Mouse (Mus musculus) limb, embryonic 10.5 days (tissue): Measurements from ENCODE around the gene Ryr2. TPM values are rescaled to one million over a fixed set of nuclear protein-coding genes. Genes with fewer than 3 reads are reported as not detected.
A peak's percentile ranks its signal among the peaks of the same experiment; 100 is the strongest.
"Not testable (repeated sequence)": the region's sequence is repeated elsewhere in the genome, so short reads cannot be mapped to it uniquely, and the experiment has no call there.

Experiments
- DNase-seq: peaks from one replicate; pipeline ENCODE4 v3.0.0-alpha.2; 2017; ENCODE audit warnings: low spot score
- H3K27ac ChIP-seq: fragments of 300-500 bp; sonication (generic); 2 replicates; pipeline ENCODE4 v1.5.1; 2016; ENCODE audit warnings: mild to moderate bottlenecking
- H3K27me3 ChIP-seq: fragments of 300-500 bp; sonication (generic); 2 replicates; pipeline ENCODE4 v1.6.1; 2016; ENCODE audit warnings: low read depth, mild to moderate bottlenecking; ENCODE audit not compliant: poor library complexity, severe bottlenecking
- H3K36me3 ChIP-seq: fragments of 300-500 bp; sonication (generic); 2 replicates; pipeline ENCODE4 v1.6.1; 2016; ENCODE audit warnings: mild to moderate bottlenecking, moderate library complexity
- H3K4me1 ChIP-seq: fragments of 300-500 bp; sonication (generic); 2 replicates; pipeline ENCODE4 v1.6.1; 2016
- H3K4me3 ChIP-seq: fragments of 300-500 bp; sonication (generic); 2 replicates; pipeline ENCODE4 v1.5.1; 2016; ENCODE audit warnings: mild to moderate bottlenecking, moderate library complexity
- H3K9me3 ChIP-seq: fragments of 300-500 bp; sonication (generic); replicated peaks from 2 replicates; pipeline ENCODE4 v1.6.1; 2016; ENCODE audit warnings: mild to moderate bottlenecking
- WGBS: fragments of 180-500 bp; shearing (Covaris S2); methylation state at CpG from one replicate; pipeline ENCODE4 v1.1.7; 2016; 5-methylcytosine and 5-hydroxymethylcytosine counted together
- polyA plus RNA-seq: library from polyadenylated mRNA; unstranded; fragments of >200 nt; fragmentation: Nextera tagmentation; extraction: Ambion mirVana; gene quantifications from 2 replicates; pipeline ENCODE4 v1.2.1, GENCODE M21; 2016

The Ryr2 gene
- 0.19 and 0.43 TPM in 2 replicates for polyA plus RNA-seq

DNA sequence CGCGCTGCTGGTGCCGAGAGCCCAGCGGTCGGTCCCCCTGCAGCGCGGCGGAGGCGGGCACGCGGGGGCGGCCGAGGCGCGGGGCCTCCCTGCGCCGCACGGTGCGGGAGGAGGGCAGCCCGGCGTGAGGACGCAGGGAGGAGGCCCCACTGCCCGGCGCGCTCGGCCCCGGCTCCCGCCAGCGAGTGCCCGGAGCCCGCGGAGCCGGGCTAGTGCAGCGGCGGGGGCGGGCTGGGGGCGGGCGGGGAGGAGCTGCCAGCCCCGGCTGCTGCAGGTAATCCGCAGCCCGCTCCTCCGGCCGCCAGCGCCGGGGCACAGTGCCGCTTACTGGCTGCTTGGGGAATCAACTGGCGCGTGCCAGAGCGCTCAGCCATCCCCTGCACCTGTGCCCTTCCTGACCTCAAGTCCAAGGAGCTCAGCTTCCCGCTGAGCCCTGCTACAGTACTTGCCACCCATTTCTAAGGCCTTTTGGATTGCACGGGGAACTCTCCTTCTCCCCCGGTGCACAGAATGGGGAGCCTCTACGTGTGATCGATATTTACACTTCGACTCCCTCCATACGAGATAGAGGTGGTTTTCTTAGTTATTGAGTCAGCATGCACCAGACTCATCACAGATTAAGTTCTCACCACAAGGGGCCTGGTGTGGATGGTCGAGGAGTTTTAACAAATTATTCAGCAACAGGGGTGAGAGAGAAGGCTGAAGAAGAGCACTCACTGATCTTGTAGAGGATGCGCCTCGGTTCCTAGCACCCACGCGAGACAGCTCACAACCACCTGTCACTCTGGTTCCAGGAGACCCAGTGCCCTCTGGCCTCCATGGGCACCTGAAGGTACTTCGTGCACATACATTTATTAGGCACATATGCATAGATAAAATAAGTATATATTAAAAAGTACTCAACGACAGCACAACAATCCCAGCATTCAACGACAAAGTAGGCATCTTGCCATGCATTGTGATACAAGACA, at the start of gene Ryr2:
TSS of gene Ryr2 (minus strand) at position 284 of the 971 bp plus-strand sequence.
- H3K27me3 ChIP-seq = peaks cover 54% of the 10 kb centered on the region
- WGBS = 10% methylated on average over 47 of the region's 64 CpGs
- no peaks in the 10 kb centered on the region for H3K36me3 ChIP-seq
- DNase-seq = peak; percentile 87
- no peaks in the 10 kb centered on the region for H3K9me3 ChIP-seq
- H3K27ac ChIP-seq = peak within 1 kb of the TSS; percentile 78
- peaks cover 13% of the 10 kb centered on the region for H3K4me1 ChIP-seq
- H3K4me3 ChIP-seq = peak within 1 kb of the TSS; percentile 75

DNA sequence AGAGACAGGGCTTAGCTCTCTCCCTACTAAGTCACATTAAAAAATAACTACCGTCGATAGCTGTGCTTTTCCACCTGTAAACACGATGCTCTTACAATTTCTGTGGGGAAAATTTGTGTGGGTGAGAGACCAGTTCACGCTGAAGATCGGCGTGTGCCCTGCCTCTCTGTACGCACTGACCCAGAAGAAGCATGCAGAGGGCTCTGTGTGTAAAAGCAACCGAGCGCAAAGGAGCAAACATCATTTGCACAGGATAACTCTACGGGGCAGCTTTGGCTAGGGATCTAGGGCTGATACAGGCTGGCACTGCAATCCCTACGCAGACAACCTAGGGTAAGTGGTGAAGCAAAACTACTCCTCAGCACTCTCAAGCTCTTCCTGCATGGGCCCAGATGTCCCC, 47.2 kb upstream of the Ryr2 start:
- Histone ChIP-seq H3K36me3 (no peaks in the 10 kb centered on the region), H3K27ac (no peak overlapping the region), H3K9me3 (no peaks in the 10 kb centered on the region), H3K27me3 (no peaks in the 10 kb centered on the region), H3K4me1 (no peaks in the 10 kb centered on the region), H3K4me3 (no peak overlapping the region)
- DNase-seq = no peak
- 88% methylated on average over 11 of the region's 11 CpGs for WGBS

DNA sequence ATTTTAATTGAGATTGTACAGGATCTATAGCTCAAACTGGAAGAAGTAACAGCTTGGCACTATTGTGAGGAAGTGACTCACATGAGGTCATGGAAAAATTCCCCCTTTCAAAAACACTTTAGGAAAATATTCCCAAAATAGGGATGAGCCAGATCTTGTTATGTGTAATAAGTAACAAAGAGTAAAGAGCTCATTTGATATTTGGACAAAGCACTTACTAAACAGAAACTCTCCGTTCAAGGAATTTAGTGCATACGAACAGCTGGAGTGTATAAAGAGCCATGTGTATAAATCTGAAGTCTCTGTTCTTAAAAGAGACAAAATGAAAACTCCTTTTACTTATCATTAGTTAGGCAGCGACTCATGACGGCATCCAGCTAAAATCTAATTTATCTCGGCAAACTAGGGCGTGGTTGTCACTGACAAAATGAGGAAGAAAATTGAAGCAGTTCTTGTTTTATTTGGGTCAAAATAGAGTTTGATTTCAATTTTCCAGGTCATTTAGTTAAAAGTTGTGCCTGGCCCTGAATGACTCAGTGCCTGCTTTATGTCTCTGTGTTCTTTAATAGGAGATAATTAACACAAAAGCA, 40.3 kb upstream of the Ryr2 start:
- no peaks in the 10 kb centered on the region for H3K9me3 ChIP-seq
- no peaks in the 10 kb centered on the region for H3K4me1 ChIP-seq
- DNase-seq = no peak
- no peaks in the 10 kb centered on the region for H3K27me3 ChIP-seq
- WGBS = 94% methylated on average over 6 of the region's 6 CpGs
- H3K36me3 ChIP-seq = no peaks in the 10 kb centered on the region
- no peak overlapping the region for H3K27ac ChIP-seq
- H3K4me3 ChIP-seq = no peak overlapping the region

DNA sequence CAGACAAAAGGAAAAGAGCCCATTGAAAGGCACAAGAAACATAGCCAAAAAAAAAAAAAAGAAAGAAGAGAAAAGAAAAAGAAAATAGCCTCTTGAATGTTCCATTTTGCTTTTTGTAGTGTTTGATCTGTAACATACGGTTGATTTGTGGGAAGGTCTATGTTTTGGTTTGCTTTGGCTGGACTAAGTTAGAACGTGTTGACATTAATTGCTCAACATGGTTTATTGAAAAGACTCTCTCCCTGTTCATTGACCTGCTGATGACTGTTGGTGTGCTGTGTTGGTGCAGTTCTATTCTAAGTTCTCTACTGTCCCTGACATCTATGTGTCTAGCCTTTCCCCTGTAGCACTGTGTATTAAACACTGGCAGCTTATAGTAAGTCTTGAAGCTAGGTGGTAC, 39.7 kb upstream of the Ryr2 start:
- Histone ChIP-seq H3K36me3 (no peaks in the 10 kb centered on the region), H3K4me1 (no peaks in the 10 kb centered on the region), H3K27ac (no peak overlapping the region), H3K27me3 (no peaks in the 10 kb centered on the region), H3K4me3 (no peak overlapping the region), H3K9me3 (no peaks in the 10 kb centered on the region)
- DNase-seq = no peak
- 86% methylated on average over 2 of the region's 2 CpGs for WGBS

DNA sequence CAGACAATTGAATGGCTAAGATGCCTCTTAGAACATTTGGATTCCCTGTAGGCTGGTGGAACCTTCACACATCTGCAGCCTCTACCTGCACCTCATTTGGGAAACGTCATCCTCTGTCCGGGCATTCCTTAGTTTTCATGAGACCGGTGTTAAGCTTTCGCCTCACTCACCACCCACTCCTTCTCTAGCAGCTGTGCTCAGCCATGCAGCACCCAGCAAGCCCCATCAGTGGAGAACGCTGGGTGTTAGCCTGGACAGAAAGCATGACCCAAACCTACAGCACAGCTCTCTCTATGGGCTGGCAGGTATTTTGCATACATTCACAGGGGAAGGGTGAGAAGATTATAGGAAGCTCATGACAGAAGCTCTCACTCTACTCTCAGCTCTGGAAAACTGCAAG, 36.6 kb upstream of the Ryr2 start:
- no peaks in the 10 kb centered on the region for H3K4me1 ChIP-seq
- H3K27ac ChIP-seq = no peak overlapping the region
- no peak for DNase-seq
- H3K9me3 ChIP-seq = no peaks in the 10 kb centered on the region
- H3K36me3 ChIP-seq = no peaks in the 10 kb centered on the region
- H3K4me3 ChIP-seq = no peak overlapping the region
- 86% methylated on average over 5 of the region's 5 CpGs for WGBS
- H3K27me3 ChIP-seq = no peaks in the 10 kb centered on the region

DNA sequence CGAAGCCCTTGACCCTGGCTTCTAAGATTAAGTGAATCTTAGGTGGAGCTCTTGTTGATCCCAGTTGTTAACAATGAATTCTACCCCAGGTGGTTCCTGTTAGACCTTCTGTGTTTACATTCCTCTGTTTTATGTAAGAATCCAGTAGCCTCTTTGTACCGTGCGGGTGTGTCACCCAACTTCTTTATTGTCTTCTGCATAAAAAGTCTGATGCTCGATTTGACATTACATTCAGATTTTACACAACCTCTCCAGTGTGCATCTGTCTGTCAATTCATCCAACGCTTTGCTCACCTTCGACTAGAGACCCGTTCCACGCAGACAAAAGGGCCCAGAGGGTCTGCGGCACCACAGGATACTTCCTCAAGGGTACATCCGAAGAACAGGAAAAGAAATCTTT, 29.7 kb upstream of the Ryr2 start:
- H3K27me3 ChIP-seq, H3K4me1 ChIP-seq, DNase-seq, H3K9me3 ChIP-seq, H3K27ac ChIP-seq, H3K4me3 ChIP-seq, H3K36me3 ChIP-seq: not testable (repeated sequence)
- 94% methylated on average over 10 of the region's 10 CpGs for WGBS

DNA sequence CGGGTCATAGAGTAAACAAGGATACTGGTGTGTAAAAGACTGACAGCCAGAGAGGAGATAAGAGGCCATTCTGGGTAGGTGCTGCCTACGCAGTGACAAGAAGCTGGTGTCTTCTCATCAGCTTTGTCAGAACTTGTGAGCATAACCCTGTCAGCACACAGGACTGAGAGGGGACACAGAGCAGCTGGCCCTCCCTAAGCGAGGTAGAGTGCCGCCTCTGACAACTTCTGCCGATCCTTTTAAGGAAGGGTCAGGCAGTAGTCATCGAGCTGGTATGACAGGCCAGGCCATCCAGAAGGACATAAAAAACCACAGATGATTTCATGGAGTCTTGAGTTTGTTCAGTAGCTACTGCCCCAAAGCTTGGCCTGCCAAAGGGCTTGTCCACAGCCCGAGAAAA, 26.8 kb upstream of the Ryr2 start:
- DNase-seq = no peak
- Histone ChIP-seq H3K36me3 (no peaks in the 10 kb centered on the region), H3K4me1 (no peaks in the 10 kb centered on the region), H3K27me3 (no peaks in the 10 kb centered on the region), H3K27ac (no peak overlapping the region), H3K9me3 (no peaks in the 10 kb centered on the region), H3K4me3 (no peak overlapping the region)
- 71% methylated on average over 7 of the region's 7 CpGs for WGBS

DNA sequence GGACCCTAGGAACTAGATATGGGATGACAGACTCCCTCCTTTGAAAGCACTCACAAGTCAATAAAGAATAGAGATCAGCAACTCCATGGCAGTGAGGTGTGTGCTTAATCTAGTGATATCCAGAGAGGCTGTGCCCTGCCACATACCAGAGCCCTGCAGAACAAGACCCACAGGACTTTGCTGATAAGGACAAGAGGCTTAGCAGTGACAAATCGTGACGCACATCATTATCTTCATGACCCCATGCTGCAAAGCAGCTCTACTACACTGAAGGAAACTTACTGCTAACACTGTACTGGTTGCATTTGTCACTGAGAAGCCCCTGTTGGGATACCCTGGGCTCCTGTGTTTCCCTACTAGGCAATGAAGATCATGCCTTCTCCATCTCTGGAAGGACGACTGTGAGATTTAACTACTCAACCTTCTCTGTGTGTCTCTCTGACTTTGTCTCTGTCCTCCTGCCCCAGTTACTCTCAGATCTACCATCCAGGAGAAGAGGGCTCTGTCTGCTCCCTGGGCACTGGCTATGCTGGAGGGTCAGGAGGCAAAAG, 25.5 kb upstream of the Ryr2 start:
- no peak overlapping the region for H3K27ac ChIP-seq
- WGBS = 80% methylated on average over 3 of the region's 3 CpGs
- H3K36me3 ChIP-seq = no peaks in the 10 kb centered on the region
- H3K27me3 ChIP-seq = no peaks in the 10 kb centered on the region
- DNase-seq = no peak
- H3K4me1 ChIP-seq = no peaks in the 10 kb centered on the region
- H3K4me3 ChIP-seq = no peak overlapping the region
- H3K9me3 ChIP-seq = no peaks in the 10 kb centered on the region

DNA sequence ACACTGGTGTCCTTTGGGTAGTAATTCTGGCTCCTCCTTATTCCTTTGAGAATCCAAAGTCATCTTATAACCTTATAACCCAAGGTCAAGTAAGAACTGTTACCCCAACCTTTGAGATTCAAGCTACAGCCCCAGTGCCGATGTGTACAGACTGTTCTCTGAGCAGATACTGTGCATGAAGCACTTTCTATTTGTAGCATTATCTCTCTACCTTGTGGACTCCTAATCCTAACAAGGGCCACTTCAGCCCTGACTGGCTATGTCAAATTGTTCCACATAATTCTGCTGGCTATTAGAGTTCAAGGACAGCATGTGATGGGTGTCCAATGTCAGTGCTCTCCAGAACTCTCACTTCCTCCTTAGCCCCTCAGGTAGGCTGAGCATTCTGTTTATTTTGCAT, 22.4 kb upstream of the Ryr2 start:
- WGBS = 95% methylated on average over 1 of the region's 1 CpGs
- H3K27ac ChIP-seq = no peak overlapping the region

DNA sequence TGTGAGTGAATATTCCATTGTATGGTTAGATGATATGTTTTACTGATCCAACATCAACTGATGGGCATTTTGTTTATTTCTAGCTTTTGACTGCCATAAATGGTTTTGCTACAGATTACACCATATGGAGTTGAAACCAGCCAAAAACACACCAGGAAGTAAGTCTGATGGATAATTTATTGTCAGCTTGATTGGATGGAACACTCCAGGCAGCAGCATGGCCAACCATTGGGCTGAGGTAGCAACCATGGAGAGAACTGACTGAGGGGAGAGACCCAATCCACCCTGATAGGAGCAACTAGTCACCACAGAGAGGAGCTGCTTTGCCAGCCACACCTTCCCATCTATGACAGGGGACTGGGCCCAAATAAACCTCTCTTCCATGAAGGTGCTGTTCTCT, 19.4 kb upstream of the Ryr2 start:
- Histone ChIP-seq H3K27ac (no peak overlapping the region), H3K4me3 (no peak overlapping the region), H3K27me3 (no peaks in the 10 kb centered on the region), H3K4me1 (no peaks in the 10 kb centered on the region), H3K36me3 (no peaks in the 10 kb centered on the region), H3K9me3 (no peaks in the 10 kb centered on the region)
- no peak for DNase-seq

More for the DNA sequence above, 22.4 kb upstream of the Ryr2 start:
- Histone ChIP-seq H3K27me3 (no peaks in the 10 kb centered on the region), H3K4me1 (no peaks in the 10 kb centered on the region), H3K36me3 (no peaks in the 10 kb centered on the region), H3K9me3 (no peaks in the 10 kb centered on the region), H3K4me3 (no peak overlapping the region)
- no peak for DNase-seq

DNA sequence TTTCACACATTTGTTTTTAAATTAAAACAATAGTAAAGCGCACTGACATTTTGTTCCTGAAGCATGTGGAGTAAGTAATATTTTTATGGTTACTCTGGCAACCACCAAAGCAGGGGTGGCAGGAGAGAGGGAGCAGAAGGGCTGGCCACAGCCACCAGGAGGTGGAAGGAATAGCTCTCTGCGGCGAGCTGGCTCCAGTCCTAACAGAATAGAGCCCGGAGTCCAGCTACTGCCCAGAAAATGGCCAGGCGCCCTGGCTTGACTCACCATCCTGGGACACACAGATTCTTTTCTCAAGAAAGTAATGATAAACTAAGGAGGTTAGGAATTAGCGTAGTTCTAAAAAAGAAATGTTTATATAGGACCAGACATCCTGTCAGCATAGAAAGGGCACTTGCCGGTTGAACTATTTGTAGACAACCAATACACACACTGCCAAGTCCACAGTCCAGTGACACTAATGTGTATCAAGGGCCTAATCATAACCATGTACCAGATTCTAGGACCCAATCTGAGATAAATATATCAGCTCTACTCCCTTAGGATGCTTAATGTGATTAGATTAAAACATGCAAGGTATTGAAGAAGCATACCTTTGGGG, 18.3 kb upstream of the Ryr2 start:
- Histone ChIP-seq H3K36me3 (no peaks in the 10 kb centered on the region), H3K27me3 (no peaks in the 10 kb centered on the region), H3K4me3 (no peak overlapping the region), H3K27ac (no peak overlapping the region), H3K9me3 (no peaks in the 10 kb centered on the region), H3K4me1 (no peaks in the 10 kb centered on the region)
- DNase-seq = no peak
- WGBS = 87% methylated on average over 7 of the region's 7 CpGs

DNA sequence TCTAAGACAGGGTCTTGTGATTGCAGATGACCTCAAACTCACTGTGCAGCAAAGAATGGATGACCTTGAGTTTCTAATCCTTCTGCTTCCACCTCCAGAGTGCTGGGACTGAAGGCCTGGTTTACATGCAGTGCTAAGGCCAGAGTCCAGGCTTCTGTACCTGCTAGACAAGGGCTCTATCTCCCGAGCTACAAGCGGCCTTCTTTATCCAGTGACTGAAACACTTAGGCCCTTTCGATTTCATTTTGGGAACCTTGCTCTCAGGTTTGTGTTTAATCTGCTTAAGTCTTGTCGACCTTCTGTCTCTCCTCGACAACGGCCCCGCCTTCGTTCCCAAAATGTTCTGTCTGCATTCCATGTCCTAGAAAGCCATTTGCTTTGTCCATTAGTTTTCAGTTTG, 8.8 kb upstream of the Ryr2 start:
- H3K27ac ChIP-seq = no peak overlapping the region
- no peaks in the 10 kb centered on the region for H3K36me3 ChIP-seq
- no peak overlapping the region for H3K4me3 ChIP-seq
- no peaks in the 10 kb centered on the region for H3K4me1 ChIP-seq
- 90% methylated on average over 8 of the region's 8 CpGs for WGBS
- no peak for DNase-seq
- H3K9me3 ChIP-seq = no peaks in the 10 kb centered on the region
- H3K27me3 ChIP-seq = no peaks in the 10 kb centered on the region

DNA sequence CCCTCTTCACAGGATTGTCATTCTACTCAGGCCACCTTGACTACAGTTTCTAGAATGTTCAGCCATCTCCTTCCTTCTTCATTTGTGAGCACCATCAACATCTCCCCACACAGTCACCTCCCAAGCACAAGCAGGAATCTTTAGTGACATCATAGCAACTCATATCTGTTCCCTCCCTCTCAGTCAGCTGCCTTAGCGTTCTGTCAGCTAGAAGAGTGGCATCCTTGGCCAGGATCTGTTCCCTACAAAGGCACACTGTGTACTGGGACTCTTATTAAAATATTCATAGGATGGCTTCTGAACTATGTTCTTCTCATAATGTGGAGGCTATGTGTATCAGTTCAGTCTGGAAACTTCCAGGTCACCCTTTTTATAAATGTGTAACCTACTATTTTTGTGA, 8.1 kb upstream of the Ryr2 start:
- Histone ChIP-seq H3K9me3 (no peaks in the 10 kb centered on the region), H3K27me3 (no peaks in the 10 kb centered on the region)

More for the DNA sequence above, 8.1 kb upstream of the Ryr2 start:
- H3K36me3 ChIP-seq = no peaks in the 10 kb centered on the region
- DNase-seq = no peak
- no peaks in the 10 kb centered on the region for H3K4me1 ChIP-seq
- 84% methylated on average over 1 of the region's 1 CpGs for WGBS
- H3K27ac ChIP-seq = no peak overlapping the region
- no peak overlapping the region for H3K4me3 ChIP-seq
